Comparison of ENCODE assay signal across 32 mouse cellular contexts in the genomic region with DNA sequence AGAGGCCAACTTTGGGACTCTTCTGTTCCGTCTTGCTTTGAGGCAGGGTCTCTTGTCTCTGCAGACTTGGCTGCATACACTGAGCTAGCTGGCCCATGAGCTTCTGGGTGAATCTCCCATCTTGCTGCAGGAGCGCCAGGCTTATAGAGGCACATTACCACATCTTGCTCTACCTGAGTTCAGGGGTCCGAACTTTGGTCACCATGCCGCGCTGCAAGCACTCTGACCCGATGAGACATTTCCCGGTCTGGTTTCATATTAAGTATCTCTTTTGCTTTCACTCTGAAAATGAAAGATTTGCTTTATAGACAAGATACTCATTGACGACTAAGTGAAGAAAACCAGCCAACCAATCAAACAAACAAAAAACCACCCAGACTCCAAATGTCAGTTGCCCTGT.
"Had no signal": no experiment of that assay in that cellular context is flagged by ENCODE, and none has a peak within 500 bp of the region (broad histone marks: within the 10 kb centered on the region; RNA-seq: fewer than 3 reads in every experiment).

No protein-coding gene starts in this region.

- H3K4me1 ChIP-seq: limb, embryonic 12.5 days; limb, embryonic 13.5 days; limb, embryonic 15.5 days; liver, embryonic 12.5 days; liver, embryonic 13.5 days; liver, embryonic 15.5 days; midbrain, embryonic 10.5 days; midbrain, embryonic 12.5 days; midbrain, embryonic 13.5 days; midbrain, embryonic 15.5 days; neural tube, embryonic 12.5 days had no signal

- ATAC-seq: liver, embryonic 12.5 days; liver, postnatal 0 days; lung, postnatal 0 days; midbrain, embryonic 13.5 days; midbrain, embryonic 15.5 days; midbrain, embryonic 16.5 days had no signal

- H3K4me2 ChIP-seq: limb, embryonic 12.5 days; limb, embryonic 13.5 days; limb, embryonic 15.5 days; liver, embryonic 11.5 days; liver, embryonic 12.5 days; liver, embryonic 13.5 days; liver, embryonic 15.5 days; lung, embryonic 14.5 days; lung, embryonic 15.5 days; midbrain, embryonic 11.5 days; midbrain, embryonic 12.5 days; midbrain, embryonic 13.5 days; midbrain, embryonic 15.5 days; neural tube, embryonic 12.5 days had no signal

- H3K9me3 ChIP-seq: limb, embryonic 10.5 days; limb, embryonic 12.5 days; limb, embryonic 13.5 days; limb, embryonic 15.5 days; liver, embryonic 12.5 days; liver, embryonic 13.5 days; liver, embryonic 15.5 days; lung, embryonic 15.5 days; megakaryocyte, embryonic 14.5 days; midbrain, embryonic 10.5 days; midbrain, embryonic 12.5 days; midbrain, embryonic 13.5 days; midbrain, embryonic 15.5 days; neural tube, embryonic 12.5 days had no signal

- H3K27me3 ChIP-seq: limb, embryonic 12.5 days; limb, embryonic 13.5 days; limb, embryonic 15.5 days; liver, embryonic 13.5 days; liver, embryonic 15.5 days; lung, embryonic 15.5 days; midbrain, embryonic 12.5 days; midbrain, embryonic 13.5 days; midbrain, embryonic 15.5 days; neural tube, embryonic 12.5 days had no signal

- H3K27ac ChIP-seq: limb, embryonic 10.5 days; limb, embryonic 12.5 days; limb, embryonic 13.5 days; limb, embryonic 15.5 days; liver, embryonic 12.5 days; liver, embryonic 13.5 days; liver, embryonic 14.5 days; liver, embryonic 15.5 days; lung, embryonic 15.5 days; macrophage; midbrain, embryonic 10.5 days; midbrain, embryonic 12.5 days; midbrain, embryonic 13.5 days; midbrain, embryonic 15.5 days; neural tube, embryonic 12.5 days had no signal

- DNase-seq: left cerebral cortex, postnatal 4 days; liver; liver, embryonic 13.5 days; liver, postnatal 0 days; lung, adult 18-20 months; lung, adult 2 months; lung, embryonic 14.5 days; lung, postnatal 10 days; lung, postnatal 14 days; lung, postnatal 36 days; lung, postnatal 4 days; midbrain, embryonic 14.5 days had no signal

- H3K4me3 ChIP-seq: limb, embryonic 10.5 days; limb, embryonic 12.5 days; limb, embryonic 13.5 days; limb, embryonic 15.5 days; liver, embryonic 12.5 days; liver, embryonic 13.5 days; liver, embryonic 15.5 days; lung, embryonic 15.5 days; megakaryocyte, embryonic 14.5 days; midbrain, embryonic 10.5 days; midbrain, embryonic 12.5 days; midbrain, embryonic 13.5 days; midbrain, embryonic 15.5 days; myocyte; neural tube, embryonic 12.5 days had no signal

- H3K36me3 ChIP-seq: limb, embryonic 10.5 days; limb, embryonic 12.5 days; limb, embryonic 13.5 days; limb, embryonic 15.5 days; liver, embryonic 12.5 days; liver, embryonic 13.5 days; liver, embryonic 15.5 days; midbrain, embryonic 10.5 days; midbrain, embryonic 12.5 days; midbrain, embryonic 13.5 days; midbrain, embryonic 15.5 days; neural tube, embryonic 12.5 days had no signal

- H3K9ac ChIP-seq: limb, embryonic 12.5 days; limb, embryonic 13.5 days; limb, embryonic 15.5 days; liver, embryonic 12.5 days; liver, embryonic 13.5 days; liver, embryonic 14.5 days; liver, embryonic 15.5 days; liver, postnatal 0 days; lung, embryonic 14.5 days; lung, embryonic 15.5 days; midbrain, embryonic 12.5 days; midbrain, embryonic 13.5 days; midbrain, embryonic 15.5 days; neural tube, embryonic 12.5 days had no signal
